Mouse (Mus musculus) adipose tissue, adult 10 weeks (tissue): ENCODE measurements around the gene Gm648. TPM values are rescaled to one million over a fixed set of nuclear protein-coding genes. Genes with fewer than 3 reads are reported as not detected.

Source experiments
- polyA plus RNA-seq: library from polyadenylated mRNA; stranded (reverse); fragments of 350-450 nt; fragmentation: Illumina TruSeq; extraction: RNeasy Lipid Tissue Mini Kit (QIAGEN cat#74804); gene quantifications from one replicate; pipeline ENCODE4 v1.2.3, GENCODE M21; 2014; ENCODE audit warnings: low read depth, low replicate concordance

The Gm648 gene
- 0.42 TPM for polyA plus RNA-seq

GRCm38 (mm10) chrX:56549506-56549905 lies at the start of gene Gm648:
Gm648 (minus strand) TSS chrX:56549606.

GRCm38 (mm10) chrX:56597887-56598640 lies 48.7 kb upstream of the Gm648 start, which contains the start of gene Mmgt1:
Mmgt1 (minus strand) TSS chrX:56598069.

GRCm38 (mm10) chrX:56524442-56524841 lies 25.0 kb downstream of the Gm648 start, which contains the start of gene Gm10477:
Gm10477 (plus strand) TSS chrX:56524742.

Other genes starting within 250 kb of the Gm648 start
- gene Zfp449, start 203.2 kb downstream of the Gm648 start, polyA plus RNA-seq: 5.1 TPM
- 6.0 TPM for gene Smim10l2a, start 175.0 kb downstream of the Gm648 start, polyA plus RNA-seq
- gene Gm2174, start 101.6 kb downstream of the Gm648 start, polyA plus RNA-seq: not detected
- gene Ints6l, start 94.7 kb downstream of the Gm648 start, polyA plus RNA-seq: 38.0 TPM
- not detected for gene Gm10477, start 24.9 kb downstream of the Gm648 start, polyA plus RNA-seq
- gene Mmgt1, start 48.5 kb upstream of the Gm648 start, polyA plus RNA-seq: 22.4 TPM
- gene Slc9a6, start 60.2 kb upstream of the Gm648 start, polyA plus RNA-seq: 54.3 TPM
- gene Fhl1, start 182.2 kb upstream of the Gm648 start, polyA plus RNA-seq: 209 TPM